Mouse (Mus musculus): ENCODE measurements around the gene Plcxd3.

Plcxd3 gene

DNA sequence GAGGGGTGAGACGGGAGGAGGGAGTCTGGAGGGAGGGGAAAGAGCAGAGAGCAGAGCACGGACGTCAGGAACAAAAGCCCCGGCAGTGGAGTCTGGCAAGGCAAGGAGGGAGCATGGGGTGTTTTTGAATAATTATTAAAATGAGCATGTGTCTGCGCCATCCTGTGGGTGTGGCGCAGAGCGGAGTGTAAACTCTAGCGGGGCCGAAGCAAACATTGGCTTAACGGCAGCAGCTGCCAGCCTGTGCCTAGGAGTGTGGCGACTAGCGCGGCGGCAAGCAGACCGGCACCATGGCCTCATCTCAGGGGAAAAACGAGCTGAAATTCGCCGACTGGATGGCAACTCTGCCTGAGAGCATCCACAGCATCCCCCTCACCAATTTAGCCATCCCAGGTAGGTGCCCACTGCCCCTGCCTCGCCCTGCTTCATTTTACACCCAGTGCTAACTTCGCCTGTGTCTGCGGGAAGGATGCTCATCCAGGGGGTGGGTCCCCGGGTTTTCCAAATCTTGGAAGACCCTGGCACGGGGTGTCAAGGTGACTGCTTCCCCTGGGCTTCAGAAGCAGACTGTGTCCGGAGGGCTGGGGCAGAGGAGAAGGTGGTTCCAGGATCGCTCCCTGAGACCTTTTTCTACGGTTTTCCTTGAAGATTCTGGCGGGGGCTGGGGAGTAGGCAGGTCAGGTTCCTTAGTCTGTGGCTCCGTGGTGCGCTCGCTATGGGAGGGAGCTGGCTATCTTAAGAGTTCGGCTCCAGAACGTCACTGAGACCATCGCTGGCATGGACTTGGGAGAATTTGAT is at the start of gene Plcxd3:
TSS of gene Plcxd3 (plus strand) at position 69 of the 798 bp plus-strand sequence.
- DNase-seq = peak; percentile 80 to 88

DNA sequence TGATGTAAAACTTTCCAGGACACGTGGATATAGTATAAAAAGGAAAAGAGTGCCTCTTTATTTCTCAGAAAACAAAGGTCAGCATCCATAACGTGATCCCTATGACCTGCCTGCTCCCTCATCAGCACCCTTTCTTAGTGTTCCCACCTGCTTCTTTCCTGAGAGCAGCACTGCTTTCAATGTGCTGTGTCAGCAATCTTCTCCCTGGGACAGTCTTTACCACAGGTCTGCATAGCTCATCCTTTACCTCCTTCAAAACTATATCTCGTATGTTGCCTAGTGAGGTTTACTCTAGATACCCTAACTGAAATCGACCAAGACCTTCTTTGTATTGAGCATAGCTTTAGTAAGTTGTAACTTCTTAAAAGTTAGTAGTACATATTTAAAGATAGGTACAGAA is 43.4 kb upstream of the Plcxd3 start:
- DNase-seq = no peak

DNA sequence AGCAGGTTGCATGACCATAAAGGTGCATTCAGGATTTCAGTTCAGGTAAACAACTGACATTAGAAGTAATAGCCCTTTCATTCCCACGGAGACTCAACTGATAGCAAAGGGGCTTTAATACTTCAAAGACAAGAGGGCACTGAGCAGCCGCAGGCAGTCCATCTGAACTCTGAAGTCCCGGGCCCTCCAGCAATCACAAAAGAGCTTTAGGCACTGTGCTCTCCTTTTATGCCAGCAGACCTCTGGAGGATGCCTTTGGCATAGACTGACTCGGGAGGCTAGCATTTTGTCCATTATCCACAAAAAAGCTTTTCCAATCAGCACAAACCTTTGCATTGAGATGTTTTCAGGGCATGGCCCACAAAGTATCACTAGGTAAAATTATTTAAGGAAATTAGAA is 33.7 kb upstream of the Plcxd3 start:
- no peak for DNase-seq

DNA sequence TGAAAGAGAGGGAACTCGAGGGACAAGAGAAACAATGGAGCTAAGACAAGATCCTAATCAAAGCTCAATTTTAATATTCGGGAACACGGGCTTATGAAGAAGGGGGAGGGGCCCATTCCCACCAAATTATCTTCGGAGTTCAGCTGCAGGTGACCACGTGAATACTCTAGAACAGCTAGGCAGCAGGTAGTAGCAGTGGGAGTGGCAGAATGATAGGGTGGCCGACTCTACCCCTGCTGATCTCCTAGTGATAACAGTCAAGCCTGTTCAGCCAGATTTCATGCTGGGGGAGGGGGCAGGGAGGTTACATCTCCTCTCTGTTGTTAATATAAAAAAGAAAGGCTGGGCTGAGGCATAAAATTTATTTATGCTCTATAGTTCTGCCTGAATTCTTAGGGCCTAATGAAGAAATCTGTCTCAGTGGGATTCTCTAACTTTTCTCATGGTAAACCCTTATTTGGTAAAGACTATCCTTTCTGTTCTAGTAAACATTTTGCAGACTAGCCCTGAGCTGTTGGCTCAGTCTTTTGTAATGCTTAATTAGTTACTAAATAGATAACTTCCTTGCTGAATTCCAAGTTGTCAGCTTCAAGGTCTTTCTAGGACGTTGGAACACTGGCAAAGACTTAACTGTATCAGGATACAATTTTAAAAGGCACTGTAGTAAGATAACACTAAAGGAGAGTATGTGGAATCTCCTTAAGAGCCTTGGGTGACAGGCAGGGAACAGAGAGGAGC is 26.3 kb upstream of the Plcxd3 start:
- no peak for DNase-seq

DNA sequence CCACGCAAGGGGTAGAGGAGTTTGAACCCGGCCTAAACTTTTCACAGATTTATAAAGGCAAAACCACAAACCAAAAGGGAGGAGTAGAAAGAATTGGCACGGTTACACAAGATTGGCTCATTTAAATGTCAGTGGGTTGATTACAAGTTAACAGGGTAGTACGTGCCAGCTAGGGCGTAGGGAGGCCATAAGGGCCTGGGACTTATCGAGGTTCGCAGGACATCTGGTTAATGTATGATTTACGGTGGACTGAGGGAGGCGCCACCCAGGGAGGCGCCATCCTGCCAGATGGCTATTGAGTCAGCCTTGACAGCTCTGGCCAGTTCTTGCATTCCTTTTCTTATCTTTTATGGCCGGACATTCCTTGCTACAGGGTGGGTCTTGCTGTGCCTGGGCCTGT is 18.9 kb upstream of the Plcxd3 start:
- peak; percentile 68 to 73 for DNase-seq

DNA sequence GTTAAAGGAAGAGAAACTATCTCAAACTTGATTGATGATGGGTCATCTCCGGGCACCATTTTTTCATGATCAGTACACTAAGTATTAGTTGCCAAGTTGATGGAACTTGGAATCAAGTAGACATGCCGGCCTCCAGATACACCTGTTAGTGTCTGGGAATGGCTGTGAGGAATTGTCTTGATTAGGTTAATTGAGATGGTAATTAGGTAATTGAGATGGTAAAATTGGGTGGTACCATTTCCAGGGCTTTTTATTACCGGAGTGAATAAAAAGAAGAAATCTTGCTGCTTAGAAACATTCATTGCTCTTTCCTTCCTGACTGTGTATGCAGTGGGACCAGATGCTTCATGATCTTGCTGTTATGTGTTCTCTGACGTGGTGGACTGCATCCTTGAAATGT is 17.6 kb upstream of the Plcxd3 start:
- no peak for DNase-seq

DNA sequence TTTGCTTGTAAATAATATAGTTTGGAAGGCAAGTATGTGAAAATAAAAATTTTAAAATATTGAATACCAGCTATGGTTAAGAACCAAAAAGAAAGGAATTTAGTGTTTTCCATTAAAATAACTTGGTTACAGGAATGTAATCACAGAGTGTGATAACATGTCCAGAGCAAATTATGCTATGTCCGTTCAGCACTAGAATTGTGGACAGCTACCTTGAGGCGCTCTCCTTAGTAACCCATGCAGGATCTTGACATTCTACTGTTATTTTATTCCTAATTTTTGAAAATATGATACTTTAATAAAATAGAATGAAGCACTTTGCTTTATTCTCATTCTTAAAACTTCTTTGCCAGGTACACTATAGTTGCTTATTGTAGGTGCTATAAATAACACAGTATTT is 7.5 kb upstream of the Plcxd3 start:
- no peak for DNase-seq

DNA sequence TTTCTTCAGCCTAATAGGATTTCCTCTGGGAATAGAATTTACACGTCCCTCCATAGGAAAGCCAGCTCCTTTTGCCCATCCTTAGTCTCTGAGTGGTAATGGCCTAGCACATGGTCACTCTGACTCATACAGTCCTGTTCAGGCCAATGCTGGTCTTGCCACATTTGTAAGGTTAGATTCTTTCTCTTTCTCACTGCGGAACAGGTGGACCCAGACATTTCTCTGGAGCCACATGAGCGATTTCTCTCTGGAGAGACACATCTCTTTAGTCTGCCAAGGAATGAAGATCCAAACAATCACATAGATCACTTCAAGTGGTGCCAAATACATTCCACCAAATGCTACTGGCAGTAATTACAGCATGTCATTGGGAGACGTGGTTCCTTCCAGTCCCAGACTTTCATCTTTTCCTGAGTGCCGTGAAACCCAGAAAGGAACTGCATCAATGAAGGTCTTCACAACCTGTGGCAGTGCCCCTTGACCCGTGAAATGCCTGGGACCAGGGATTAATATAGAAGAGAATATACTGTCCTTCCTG is 769 bp upstream of the Plcxd3 start:
- peak; percentile 33 to 37 for DNase-seq

DNA sequence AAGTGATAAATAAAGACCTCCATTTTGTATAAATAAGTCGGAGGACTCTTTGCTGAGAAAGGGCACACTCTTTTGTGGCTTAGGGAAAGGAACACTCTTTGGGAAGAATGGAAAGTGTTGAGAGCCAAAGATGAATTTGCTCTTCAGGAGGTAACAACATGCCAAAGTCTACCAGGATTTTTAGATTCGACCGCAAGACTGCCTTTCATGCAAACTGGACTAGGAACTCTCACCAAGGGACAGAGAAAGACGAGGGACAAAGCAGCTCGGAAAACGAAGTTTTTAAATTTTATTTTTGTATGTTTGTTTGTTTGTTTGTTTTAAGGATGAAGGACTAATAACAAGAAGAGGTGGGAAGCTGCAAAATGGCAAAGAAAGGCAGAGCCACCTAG is 264 bp upstream of the Plcxd3 start:
- no peak for DNase-seq

DNA sequence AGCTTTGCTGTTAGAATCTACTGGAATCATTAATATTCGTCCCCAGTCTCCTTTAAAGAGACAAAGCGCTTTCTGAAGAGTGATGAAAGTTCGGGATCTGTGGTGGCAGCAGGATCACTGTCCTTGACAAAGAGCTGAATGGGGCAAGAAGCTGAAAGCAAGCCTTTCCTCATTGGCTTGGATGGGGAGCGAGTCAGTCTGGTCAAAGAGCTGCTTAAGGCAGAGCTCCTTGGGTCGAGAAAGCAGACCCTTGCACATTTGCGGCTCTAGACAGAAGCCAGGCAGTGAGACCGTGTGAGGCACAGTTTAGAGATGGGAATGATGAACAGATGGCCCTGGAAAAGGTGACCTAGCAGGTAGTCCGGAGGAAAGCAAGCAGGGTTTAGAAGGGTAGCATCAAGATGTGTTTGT is 935 bp downstream of the Plcxd3 start:
- peak; percentile 76 to 81 for DNase-seq

DNA sequence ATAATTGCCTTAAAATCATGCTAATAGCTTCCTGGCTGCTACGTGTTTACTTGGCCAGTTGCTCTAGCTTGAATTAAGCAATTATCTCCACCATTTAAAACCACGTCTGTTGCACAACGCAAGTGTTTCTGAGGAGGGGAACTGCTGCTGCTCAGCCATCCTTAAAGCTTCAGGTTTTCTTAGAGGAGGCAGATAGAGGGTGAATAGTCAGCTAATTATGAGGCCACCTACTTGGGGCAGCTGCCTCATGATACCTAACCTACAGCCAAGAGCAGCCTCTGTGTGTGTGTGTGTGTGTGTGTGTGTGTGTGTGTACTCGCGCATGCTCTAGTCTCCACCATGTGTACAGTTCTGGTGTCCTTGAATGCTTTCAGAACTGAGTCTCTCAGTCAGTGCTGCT is 3.5 kb downstream of the Plcxd3 start:
- DNase-seq = peak; percentile 30 to 45

DNA sequence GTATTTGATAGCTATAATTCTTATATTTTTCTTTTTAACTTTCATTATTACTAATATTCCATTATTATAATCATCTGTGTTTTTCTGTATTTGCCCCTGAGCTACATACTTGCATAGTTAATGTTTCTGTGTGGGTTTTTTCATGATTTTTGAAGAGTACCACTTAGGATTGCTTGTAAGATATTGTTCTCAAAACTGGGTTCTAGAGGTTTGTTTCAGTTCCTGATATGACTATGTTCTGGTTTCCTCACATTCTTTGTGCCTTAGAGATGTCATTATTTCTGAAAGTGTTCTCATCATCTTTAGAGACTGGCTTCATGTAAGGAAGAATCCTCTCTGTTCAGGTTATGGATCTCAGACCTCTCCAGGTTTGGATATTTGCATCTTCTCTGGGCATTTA is 12.5 kb downstream of the Plcxd3 start:
- DNase-seq = no peak

DNA sequence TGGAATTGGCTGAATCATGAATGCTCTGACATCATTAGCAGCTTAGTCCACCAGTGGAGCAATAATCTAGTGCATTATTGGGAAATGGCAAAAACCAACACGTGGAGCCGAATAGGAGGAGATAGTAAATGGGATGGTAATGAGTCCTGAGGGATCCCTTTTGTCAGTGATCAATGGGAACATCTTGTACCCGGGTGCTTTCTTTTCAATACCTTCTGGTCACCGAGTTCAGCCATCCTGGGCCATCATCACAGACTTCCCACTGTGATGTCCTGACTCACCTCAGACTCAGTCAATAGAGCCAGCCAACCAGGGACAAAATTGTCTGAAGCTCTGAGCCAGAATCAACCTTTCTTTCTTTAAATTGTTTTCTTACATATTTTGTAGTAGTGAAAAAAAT is 24.8 kb downstream of the Plcxd3 start:
- peak in 1 of 2 experiments; percentile 50 for DNase-seq

DNA sequence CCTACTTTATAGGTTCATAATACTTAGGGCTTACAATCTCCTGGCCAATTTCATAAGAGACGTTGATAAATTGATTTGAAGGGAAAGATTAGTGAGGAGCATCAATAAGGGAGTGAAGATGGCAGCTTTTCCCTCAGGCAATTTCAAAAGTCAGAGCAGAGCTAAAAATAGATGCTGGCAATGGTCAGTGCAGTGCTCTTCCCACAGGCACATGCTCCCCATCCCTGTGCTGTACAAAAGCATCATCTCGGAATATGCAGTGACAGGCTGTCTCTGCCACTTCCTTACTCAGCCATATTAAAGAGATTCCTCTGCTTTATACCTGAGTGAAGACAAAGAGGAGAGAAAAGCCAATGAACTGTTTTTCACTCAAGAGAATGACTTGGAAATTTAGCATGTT is 36.0 kb downstream of the Plcxd3 start:
- peak; percentile 49 to 66 for DNase-seq

DNA sequence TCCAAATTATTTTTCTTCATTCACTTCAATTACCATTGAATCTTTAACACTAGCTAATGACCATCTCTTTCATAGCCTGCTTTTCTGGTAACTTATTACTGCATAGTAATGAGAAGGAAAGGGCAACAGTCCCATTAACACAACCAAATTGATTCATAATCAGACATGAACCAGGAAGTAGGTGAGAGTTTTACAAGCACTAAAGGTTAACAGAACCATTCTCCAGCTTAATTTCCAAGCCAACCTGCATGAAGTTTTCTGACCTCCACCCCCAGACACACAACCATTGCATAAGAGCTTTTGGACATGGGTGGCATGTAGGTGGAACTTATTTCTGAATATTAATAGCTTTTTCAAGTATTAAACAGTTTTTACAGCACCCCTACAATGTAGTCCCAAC is 64.8 kb downstream of the Plcxd3 start:
- no peak for DNase-seq

DNA sequence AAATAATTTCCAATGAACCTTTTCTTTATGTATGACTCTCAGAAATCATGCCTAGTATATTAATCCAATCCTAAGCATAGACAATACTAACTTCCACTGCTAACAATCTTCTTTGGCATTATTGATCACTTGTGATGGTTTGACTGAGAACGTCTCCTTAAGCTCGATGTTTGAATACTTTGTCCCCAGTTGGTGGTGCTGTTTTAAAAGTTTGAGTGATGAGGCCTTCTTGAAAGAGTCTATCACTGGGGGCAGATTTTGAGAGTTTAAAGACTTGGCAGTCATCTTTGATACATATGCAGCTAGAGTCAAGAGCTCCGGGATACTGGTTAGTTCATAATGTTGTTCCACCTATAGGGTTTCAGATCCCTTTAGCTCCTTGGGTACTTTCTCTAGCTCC is 120.9 kb downstream of the Plcxd3 start:
- DNase-seq = no peak

DNA sequence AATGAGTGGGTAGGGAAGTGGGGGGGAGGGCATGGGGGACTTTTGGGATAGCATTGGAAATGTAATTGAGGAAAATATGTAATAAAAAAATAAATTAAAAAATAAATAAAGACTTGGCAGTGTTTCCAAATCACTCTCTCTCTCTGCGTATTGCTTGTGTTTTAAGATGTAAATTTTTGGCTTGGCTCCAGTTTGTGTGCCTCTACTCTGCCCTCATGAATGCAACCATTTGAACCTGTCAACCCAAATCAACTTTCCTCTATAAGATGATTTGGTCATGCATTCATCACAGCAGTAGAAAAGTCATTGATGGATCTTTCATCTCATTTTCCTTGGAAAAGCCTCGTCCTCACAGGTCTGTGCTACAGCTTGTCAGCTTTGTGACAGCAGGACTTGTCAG is 121.7 kb downstream of the Plcxd3 start:
- no peak for DNase-seq

DNA sequence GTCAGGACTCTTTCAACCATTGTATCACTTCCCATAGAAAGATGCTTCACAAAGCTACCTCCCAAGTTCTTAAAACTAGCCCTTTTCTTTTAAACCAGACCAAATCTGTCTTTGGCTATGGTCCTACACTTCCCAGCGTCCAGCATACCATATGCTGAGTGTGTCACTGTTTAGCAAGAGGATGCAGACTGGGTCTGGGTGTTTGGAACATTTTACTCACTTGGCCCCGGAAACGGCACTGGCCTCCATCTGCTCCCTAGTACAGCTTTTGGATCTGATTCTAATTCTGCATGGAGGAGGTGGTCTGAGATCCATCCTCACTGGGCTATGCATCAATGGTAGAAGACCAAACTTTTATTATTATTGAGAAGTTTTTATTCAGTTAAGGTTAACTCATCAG is 122.7 kb downstream of the Plcxd3 start:
- DNase-seq = peak; percentile 84 to 88

DNA sequence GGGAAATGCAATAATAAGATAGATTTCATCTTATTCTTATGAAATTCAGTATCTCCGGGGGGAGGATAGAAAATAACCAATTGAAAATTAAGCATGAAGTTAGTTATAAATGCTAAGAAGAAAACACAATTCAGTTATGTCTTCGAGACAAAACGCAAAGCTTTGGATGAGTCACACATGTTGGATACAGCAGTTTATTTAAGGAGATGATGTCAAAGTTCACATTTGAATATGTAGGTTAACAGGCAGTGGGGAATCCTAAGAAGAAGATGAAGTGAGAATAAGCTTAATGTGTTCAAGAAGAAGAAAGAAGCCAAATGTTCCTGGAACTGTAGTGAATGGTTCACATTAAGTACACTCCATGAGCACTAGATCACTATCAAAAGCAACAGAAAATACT is 128.1 kb downstream of the Plcxd3 start:
- DNase-seq = no peak

DNA sequence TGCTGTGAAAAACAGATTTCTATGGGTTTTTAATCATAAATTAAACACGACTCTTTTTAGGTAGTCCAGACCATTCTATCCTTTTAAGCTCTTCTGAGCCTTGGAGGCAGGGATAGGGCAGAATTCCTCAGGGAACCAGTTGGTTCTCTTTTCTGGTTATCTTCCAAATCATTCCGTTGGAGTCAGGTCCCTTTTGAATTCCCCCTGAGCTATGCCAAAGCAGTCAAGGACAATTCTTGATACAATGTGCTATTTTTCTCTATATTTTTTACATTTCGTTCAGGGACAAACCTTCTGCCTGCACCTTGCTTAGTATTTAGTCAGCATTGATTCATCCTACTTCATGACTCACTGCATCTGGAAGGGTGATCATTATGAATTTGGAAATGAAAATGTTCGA is 128.5 kb downstream of the Plcxd3 start:
- no peak for DNase-seq

DNA sequence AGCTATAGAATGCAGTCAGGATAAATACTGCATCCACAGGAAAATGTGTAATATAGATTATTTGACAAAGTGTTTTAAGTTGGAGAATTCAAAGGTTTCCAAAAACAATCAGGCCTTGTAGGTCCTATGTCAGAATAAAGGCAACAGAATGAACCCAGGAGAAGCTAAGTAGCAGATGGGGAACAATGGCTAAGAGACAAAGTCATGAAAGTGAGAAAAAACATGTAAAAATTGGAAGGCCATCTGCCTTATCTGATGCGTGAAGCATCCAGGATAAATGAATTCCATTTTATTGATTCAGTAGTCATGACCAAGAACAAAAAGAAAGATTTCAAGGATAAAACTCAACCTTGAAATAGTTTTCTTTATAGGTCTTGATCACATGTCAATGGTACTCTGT is 139.4 kb downstream of the Plcxd3 start:
- no peak for DNase-seq

DNA sequence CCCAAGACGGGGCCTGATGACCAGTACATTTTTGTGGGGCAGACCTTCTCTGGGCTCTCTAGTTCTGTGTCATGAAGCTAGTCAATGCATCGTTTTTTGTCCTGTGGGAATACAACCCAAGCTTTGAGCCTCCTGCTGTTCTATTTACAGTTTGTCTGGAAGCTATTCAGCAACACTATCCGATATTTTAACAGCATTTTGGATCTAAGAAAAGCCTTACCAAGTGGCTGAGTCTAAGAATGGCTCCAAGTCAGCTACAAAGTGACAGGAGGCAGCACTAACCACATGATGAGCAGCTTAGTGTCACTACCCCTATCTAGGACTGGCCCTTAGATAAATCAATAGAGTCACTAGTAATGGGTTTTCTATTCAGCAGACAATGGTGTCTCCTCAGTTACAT is 149.3 kb downstream of the Plcxd3 start:
- no peak for DNase-seq

DNA sequence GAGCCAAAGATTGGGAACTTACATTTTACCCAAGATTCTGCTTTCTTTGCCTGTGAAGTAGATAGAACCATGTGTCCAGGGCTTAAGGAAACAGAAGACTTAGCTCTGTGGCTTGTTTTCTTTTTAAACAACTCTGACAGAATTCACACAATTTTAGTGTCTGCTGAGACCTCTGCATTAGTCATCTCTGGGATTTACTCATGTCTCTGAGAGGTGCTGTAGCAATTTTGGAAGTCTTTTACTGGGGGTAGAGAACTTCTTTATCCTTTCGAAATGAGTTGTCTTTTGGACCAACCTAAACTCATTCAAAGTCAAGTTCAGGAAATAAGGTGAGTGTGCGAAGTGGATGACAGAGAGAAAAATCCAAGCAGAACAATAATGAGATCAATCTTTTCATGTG is 158.4 kb downstream of the Plcxd3 start:
- DNase-seq = no peak

DNA sequence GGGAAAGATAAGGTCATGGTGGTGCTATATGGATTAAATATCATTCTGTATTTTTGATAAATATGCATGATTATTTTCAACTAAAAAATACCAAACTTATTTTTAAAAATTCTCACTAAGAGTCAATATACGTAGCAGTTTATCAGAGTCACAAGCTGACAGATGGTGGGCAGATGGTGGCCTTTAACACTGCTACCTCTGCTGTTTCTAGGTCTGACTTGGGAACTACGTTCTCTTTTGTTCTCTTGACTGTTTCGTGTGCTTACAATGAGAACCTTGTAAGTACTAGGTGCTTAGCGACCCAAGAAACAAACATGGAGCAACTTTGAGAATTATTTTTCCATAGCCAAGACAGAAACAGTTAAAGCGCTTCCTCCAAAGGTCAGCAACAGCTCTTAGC is 183.8 kb downstream of the Plcxd3 start:
- peak; percentile 81 to 83 for DNase-seq

All from cerebellum, adult 18-20 months (tissue).